Mouse (Mus musculus) olfactory bulb, adult 2 months (tissue): ENCODE data around the gene Txndc16. TPM values are rescaled to one million over a fixed set of nuclear protein-coding genes. Genes with fewer than 3 reads are reported as not detected.

ENCODE experiments used
- H3K27ac ChIP-seq: fragments of 200-500 bp; 2 replicates; pipeline ENCODE4 v1.5.1; 2012; ENCODE audit warnings: low read depth, low read length; ENCODE audit not compliant: insufficient read depth
- H3K4me1 ChIP-seq: fragments of 200-500 bp; 2 replicates; pipeline ENCODE4 v1.6.1; 2012; ENCODE audit warnings: low read length; ENCODE audit not compliant: control insufficient read depth, insufficient read depth
- H3K4me3 ChIP-seq: fragments of 200-500 bp; 2 replicates; pipeline ENCODE4 v1.5.1; 2012; ENCODE audit warnings: mild to moderate bottlenecking, low read depth, low read length, moderate library complexity; ENCODE audit not compliant: insufficient read depth
- CTCF ChIP-seq: fragments of 200-500 bp; IDR thresholded peaks from 2 replicates; pipeline ENCODE4 v1.5.1; 2012; ENCODE audit warnings: low read depth, mild to moderate bottlenecking, low read length, moderate library complexity; ENCODE audit not compliant: insufficient read depth
- POLR2A ChIP-seq: fragments of 200-500 bp; IDR thresholded peaks from 2 replicates; pipeline ENCODE4 v1.6.1; 2012; ENCODE audit warnings: mild to moderate bottlenecking, low read depth, low read length, moderate library complexity; ENCODE audit not compliant: insufficient read depth
- WGBS: fragments of 180-500 bp; shearing (Covaris S2); methylation state at CpG from one replicate; pipeline ENCODE4 v1.1.7; 2018; 5-methylcytosine and 5-hydroxymethylcytosine counted together
- polyA plus RNA-seq: library from polyadenylated mRNA; stranded (reverse); fragments of >200 nt; gene quantifications from 2 replicates; pipeline ENCODE4 v1.2.4, GENCODE M21; 2012; ENCODE audit warnings: low replicate concordance; ENCODE audit not compliant: missing spikeins, insufficient read depth, insufficient read length

Txndc16 gene
- 60.2 TPM in 1 of 2 replicates, not detected in the other for polyA plus RNA-seq

DNA sequence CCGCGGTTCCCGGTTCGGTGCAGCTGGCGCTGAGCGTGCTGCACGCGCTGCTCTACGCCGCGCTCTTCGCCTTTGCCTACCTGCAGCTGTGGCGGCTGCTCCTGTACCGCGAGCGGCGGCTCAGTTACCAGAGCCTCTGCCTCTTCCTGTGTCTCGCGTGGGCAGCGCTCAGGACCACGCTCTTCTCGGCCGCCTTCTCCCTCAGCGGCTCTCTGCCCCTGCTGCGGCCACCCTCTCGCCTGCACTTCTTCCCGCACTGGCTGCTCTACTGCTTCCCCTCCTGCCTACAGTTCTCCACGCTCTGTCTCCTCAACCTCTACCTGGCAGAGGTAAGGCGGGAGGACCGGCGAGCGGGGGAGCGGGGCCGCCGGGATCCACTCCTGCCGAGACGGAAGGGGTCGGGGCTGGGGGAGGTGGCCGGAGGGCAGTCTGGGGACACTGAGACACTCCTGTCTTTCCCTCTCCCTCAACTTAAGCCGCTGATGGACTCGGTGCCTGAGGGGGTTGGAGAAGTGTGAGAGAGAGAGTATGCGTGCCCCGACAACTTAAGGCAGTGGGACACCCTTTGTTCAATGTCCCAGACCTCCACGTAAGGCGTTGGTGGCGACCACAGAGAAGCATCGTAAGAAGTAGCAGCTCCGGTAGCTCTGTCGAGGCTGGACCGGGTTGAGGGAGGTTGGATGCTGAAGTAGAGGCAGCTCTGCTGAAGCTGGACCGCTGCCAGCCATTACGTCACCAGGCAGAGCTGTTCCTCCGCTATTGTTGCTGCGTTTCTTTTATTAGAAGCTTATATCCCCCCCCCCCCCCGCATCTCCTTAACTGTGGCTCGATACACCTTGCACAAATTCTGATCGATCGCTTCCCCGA is at the start of gene Txndc16:
Gene Txndc16 (minus strand): TSS at position 239 of the 867 bp plus-strand sequence.
- no peak for TF ChIP-seq CTCF
- no peak for TF ChIP-seq POLR2A
- peaks cover 3% of the 10 kb centered on the region; the same call in 1 of the 2 replicates for H3K4me1 ChIP-seq
- H3K4me3 ChIP-seq = peak within 1 kb of the TSS; percentile 98
- WGBS = under 1% methylated on average over 59 of the region's 59 CpGs
- peak within 1 kb of the TSS; percentile 91 for H3K27ac ChIP-seq

DNA sequence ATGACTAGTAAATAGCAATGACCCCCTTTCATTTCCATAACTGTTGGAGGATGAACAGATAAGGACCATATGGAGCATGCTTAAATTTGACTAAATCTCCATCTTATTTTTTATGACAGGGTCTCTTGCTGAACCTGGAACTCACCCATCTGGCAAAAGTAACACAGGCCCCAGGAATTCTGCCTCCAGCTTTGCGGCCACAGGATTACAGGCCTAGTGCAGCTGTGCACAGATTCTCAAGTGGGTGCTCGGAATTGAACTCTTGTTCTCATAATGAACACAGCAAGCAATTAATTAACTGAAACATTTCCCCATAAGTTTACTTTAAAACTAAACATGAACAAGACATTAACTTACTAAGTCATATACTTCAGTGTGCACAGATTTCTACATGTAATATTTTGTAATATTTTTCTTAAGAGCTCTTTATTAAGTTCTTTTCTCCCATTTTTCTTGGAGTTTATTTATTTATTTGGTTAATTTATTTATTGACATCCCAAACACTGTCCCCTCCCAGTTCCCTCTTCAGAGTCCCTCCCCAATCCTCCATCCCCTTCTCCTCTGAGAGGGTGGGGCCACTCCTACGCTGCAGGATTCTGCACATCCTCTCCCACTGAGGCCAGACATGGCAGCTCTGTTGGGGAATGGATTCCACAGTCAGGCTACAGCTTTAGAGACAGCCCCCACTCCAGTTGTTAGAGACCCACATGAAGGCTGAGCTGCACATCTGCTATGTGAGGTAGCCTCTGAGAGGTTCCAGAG is 43.9 kb upstream of the Txndc16 start:
- TF ChIP-seq POLR2A (no peak), CTCF (no peak)
- Histone ChIP-seq H3K27ac (no peak overlapping the region), H3K4me3 (no peak overlapping the region), H3K4me1 (no peaks in the 10 kb centered on the region)
- 83% methylated on average over 3 of the region's 3 CpGs for WGBS

DNA sequence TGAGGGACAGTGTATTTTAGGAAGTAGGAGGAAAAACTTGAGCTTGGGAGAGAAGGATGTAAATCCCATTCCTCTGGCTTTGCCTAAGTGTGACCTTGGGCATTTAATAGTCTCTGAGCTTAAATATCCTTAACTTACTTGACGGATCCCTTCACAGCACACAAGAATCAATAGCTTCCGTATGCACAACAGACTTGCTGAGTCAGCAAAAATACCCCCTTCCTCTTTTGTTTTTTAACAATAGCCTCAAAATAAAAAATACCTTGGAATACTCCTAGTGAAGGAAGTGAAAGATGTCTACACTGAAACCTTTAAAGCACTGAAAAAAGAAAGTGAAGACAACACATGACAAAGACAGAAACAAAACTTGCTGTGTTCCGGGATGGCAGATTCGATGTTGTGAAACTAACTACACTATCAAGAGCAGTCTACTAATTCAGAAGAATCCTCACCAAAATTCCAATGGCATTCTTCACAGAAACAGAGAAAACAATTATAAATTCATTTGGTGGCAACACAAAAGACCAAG is 31.5 kb upstream of the Txndc16 start:
- Histone ChIP-seq H3K4me3 (no peak overlapping the region), H3K4me1 (no peaks in the 10 kb centered on the region), H3K27ac (no peak overlapping the region)
- WGBS = 92% methylated on average over 4 of the region's 4 CpGs
- TF ChIP-seq CTCF (no peak), POLR2A (no peak)

DNA sequence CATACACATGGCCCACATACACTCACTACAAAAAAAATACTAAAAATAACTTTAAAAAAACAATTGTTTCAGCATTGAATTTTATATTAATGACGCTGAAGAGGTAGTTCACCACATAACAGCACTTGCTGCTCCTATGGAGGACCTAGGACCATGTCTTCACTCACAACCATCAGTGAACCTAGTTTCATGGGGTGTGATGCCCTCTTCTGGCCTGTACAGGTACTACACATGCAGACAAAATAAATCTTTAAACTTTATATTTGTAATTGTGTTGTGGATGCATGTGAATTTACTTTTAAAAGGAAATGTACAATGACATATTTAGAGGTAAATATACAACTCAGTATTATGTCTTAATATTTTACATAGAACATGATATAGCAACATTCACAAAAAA is 21.5 kb upstream of the Txndc16 start:
- no peak for TF ChIP-seq POLR2A
- TF ChIP-seq CTCF = no peak
- H3K4me1 ChIP-seq = no peaks in the 10 kb centered on the region
- 67% methylated on average over 1 of the region's 1 CpGs for WGBS
- no peak overlapping the region for H3K27ac ChIP-seq
- no peak overlapping the region for H3K4me3 ChIP-seq

DNA sequence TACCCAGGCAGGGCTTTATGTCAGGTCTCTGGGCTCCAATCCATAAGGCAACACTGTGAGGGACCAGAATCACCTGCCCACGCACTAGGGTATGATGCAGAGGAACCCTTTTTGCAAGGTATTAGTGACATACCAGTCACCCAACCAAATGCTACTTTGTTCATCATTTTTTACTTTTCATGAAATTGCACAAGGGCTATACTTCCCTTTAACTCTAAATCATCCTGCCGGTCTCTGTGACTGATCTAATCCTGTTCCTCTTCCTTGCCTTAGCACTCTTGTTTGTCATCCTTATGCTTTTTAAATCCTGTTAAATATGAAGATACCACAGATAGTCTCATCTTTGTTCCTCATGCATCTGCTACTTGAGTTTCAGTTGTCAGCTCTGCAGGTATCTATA is 18.9 kb upstream of the Txndc16 start:
- no peaks in the 10 kb centered on the region for H3K4me1 ChIP-seq
- TF ChIP-seq POLR2A (no peak), CTCF (no peak)
- 88% methylated on average over 2 of the region's 2 CpGs for WGBS

DNA sequence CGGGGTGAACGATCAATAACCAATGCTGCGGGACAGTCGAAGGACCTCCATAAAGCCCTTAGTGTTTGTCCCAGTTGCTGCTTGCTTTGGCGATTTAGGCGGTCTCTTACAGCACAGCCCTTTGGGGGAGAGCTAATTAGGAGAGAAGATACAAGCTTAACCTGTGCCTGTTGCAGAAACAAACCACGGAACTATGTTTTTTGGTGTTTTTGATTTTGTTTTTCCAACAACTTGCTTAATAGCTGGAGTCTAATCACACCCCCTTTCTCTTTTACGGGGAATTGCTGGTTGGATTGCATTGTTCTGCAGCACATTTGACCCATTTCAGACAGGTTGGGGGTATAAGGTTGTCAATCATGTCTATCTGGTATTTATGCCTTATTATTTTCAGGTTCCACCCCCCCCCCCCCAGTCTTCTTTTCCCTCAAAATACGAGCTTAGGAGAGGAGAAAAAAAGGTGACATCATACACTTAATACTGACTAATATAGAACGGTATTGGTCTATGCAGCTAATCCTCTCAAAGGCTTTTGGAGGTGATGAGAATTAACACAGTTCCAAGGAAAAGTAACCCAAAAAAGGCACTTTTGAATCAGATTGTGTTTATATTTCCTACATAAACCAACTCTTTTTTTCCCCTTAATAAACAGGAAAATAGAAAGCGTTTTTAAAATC is 966 bp upstream of the Txndc16 start:
- H3K4me3 ChIP-seq = peak overlapping the region; percentile 91
- 3% methylated on average over 11 of the region's 11 CpGs for WGBS
- peaks cover 3% of the 10 kb centered on the region; the same call in 1 of the 2 replicates for H3K4me1 ChIP-seq
- TF ChIP-seq POLR2A (no peak), CTCF (no peak)
- peak overlapping the region; percentile 76 for H3K27ac ChIP-seq

More for the DNA sequence above, 18.9 kb upstream of the Txndc16 start:
- H3K27ac ChIP-seq = no peak overlapping the region
- H3K4me3 ChIP-seq = no peak overlapping the region

DNA sequence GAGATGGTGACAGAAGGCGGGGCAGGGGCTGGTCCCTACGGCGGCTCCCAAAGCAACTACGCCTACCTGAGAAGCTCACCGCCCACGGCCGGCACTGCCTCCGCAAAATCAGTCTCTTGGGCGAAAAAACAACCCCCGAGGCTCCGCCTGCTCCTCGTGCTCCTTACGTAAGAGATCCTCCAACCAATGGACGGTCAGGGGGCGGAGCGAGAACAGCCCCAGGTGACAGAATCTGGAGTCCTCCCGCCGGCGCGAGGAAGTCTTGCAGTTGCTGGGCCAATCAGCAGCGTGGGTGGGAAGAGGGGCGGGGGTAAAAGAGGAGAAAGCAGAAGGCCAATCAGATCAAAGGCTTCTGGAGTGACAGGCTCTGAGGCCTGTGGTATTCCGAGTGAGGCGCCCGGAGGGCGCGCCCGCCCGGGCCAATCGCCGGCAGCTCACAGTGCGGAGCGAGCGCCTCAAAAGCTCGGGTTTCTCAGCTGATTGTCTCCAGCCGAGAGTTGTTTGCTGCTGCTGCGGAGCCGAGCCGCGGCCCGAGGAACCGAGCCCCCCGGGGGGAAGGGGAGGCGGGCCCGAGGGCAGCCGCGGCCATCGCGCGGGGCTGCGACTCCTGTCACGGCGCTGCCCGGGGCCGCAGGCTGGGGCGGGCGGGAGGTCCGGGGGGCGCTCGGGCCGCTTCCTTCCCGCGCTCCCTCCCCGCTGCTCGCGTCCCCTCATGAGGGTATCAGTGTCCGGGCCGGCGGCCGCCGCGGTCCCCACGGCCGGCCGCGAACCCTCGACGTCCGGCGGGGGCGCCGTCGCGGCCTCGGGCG is 643 bp downstream of the Txndc16 start, which contains the start of gene Gpr137c:
Gene Gpr137c (plus strand): TSS at position 437 of the 809 bp plus-strand sequence.
- no peak for TF ChIP-seq CTCF
- peak; percentile 92 for TF ChIP-seq POLR2A
- H3K4me3 ChIP-seq = peak within 1 kb of the TSS; percentile 98
- WGBS = 1% methylated on average over 76 of the region's 86 CpGs
- peak within 1 kb of the TSS; percentile 91 for H3K27ac ChIP-seq
- peaks cover 3% of the 10 kb centered on the region; the same call in 1 of the 2 replicates for H3K4me1 ChIP-seq
